In genomic region chr5:124868981-124869380, GRCm38 (mm10) we compare ENCODE assay signal across 8 mouse cellular contexts. TPM values are rescaled to one million over a fixed set of nuclear protein-coding genes. Genes with fewer than 3 reads are reported as not detected.
DNase-seq lines count a peak whose midpoint lies in the region; ATAC-seq and TF ChIP-seq lines count a peak whose summit lies in the region.
"Had no signal": no experiment of that assay in that cellular context is flagged by ENCODE, and none has a peak within 500 bp of the region (broad histone marks: within the 10 kb centered on the region; RNA-seq: fewer than 3 reads in every experiment).

No protein-coding gene starts in this region.

- TF ChIP-seq EP300 in liver, embryonic 14.5 days (IDR thresholded peaks at IDR 0.05; ENCODE audit: low read depth): no peak

- no peak overlapping the region for H3K4me3 ChIP-seq in E14TG2a.4 (replicated peaks; ENCODE audit: low read length)
- H3K4me3 ChIP-seq in kidney, postnatal 0 days (replicated peaks; ENCODE audit: low read depth, low read length): no peak overlapping the region
- H3K4me3 ChIP-seq in liver, embryonic 14.5 days (ENCODE audit: insufficient read depth in 1 of 2, low read depth in 2 of 2, low read length in 2 of 2): no peak overlapping the region
- no peak overlapping the region for H3K4me3 ChIP-seq in small intestine, adult 2 months (ENCODE audit: low read depth, low read length)
- H3K4me3 ChIP-seq: limb, embryonic 13.5 days had no signal

- H3K4me2 ChIP-seq in kidney, postnatal 0 days (ENCODE audit: low read length): no peak overlapping the region
- H3K4me2 ChIP-seq in liver, embryonic 14.5 days (ENCODE audit: low read depth): no peak overlapping the region
- H3K4me2 ChIP-seq: limb, embryonic 13.5 days had no signal

- no peaks in the 10 kb centered on the region for H3K9me3 ChIP-seq in E14TG2a.4 (ENCODE audit: low read length)
- no peaks in the 10 kb centered on the region for H3K9me3 ChIP-seq in kidney, postnatal 0 days (replicated peaks; ENCODE audit: low read length)
- no peaks in the 10 kb centered on the region for H3K9me3 ChIP-seq in liver, embryonic 14.5 days (ENCODE audit: control insufficient read depth, low read length)
- H3K9me3 ChIP-seq: limb, embryonic 13.5 days had no signal

- peak; percentile 71 to 76 for DNase-seq in B cell, adult 2 months
- DNase-seq in cerebellum, adult 11 months: peak; percentile 76
- peak; percentile 75 for DNase-seq in kidney, postnatal 0 days (ENCODE audit: low spot score)
- no peak for DNase-seq in liver, embryonic 14.5 days (ENCODE audit: low read depth in 3 of 3, low spot score in 3 of 3)

- no peak overlapping the region for H3K27ac ChIP-seq in kidney, postnatal 0 days
- H3K27ac ChIP-seq in liver, embryonic 14.5 days: no peak overlapping the region
- H3K27ac ChIP-seq in small intestine, adult 2 months (ENCODE audit: insufficient read depth, low read depth, low read length): no peak overlapping the region
- H3K27ac ChIP-seq: limb, embryonic 13.5 days had no signal

- peak; percentile 79 for ATAC-seq in frontal cortex, adult (ENCODE audit: low TSS enrichment)
- no peak for ATAC-seq in kidney, postnatal 0 days (replicated peaks; ENCODE audit: low FRiP score, low read depth)
- no peak for ATAC-seq in liver, embryonic 14.5 days (ENCODE audit: insufficient read depth)

- WGBS in kidney, postnatal 0 days: 38% methylated on average over 4 of the region's 4 CpGs
- 36% methylated on average over 4 of the region's 4 CpGs for WGBS in liver, embryonic 14.5 days (ENCODE audit: insufficient replicate concordance)
- WGBS in small intestine, adult 2 months: 45% methylated on average over 4 of the region's 4 CpGs

- peaks cover 82% of the 10 kb centered on the region for H3K36me3 ChIP-seq in E14TG2a.4 (ENCODE audit: insufficient read depth, low read length)
- no peaks in the 10 kb centered on the region for H3K36me3 ChIP-seq in kidney, postnatal 0 days (ENCODE audit: insufficient read depth, low read length)
- peaks cover 3% of the 10 kb centered on the region; the same call in 1 of the 2 replicates for H3K36me3 ChIP-seq in liver, embryonic 14.5 days (replicated peaks; ENCODE audit: control insufficient read depth, insufficient read depth, low read depth)
- no peaks in the 10 kb centered on the region for H3K36me3 ChIP-seq in small intestine, adult 2 months (ENCODE audit: control insufficient read depth, insufficient read depth, low read length)

- H3K27me3 ChIP-seq in E14TG2a.4 (ENCODE audit: insufficient read depth, low read length): no peaks in the 10 kb centered on the region
- no peaks in the 10 kb centered on the region for H3K27me3 ChIP-seq in kidney, postnatal 0 days (ENCODE audit: insufficient read depth, low read length)
- H3K27me3 ChIP-seq in liver, embryonic 14.5 days (ENCODE audit: control insufficient read depth, insufficient read depth, low read length): 0 out of 2 replicates have a peak, but pooled peaks cover 2% of the 10 kb centered on the region
- no peaks in the 10 kb centered on the region for H3K27me3 ChIP-seq in small intestine, adult 2 months (ENCODE audit: control insufficient read depth, insufficient read depth, low read length)
- H3K27me3 ChIP-seq: limb, embryonic 13.5 days had no signal

- no peak for TF ChIP-seq POLR2A in small intestine, adult 2 months (IDR thresholded peaks at IDR 0.05; ENCODE audit: low read depth, low read length)

- no peak overlapping the region for H3K9ac ChIP-seq in kidney, postnatal 0 days (ENCODE audit: low read depth, low read length)
- H3K9ac ChIP-seq in liver, embryonic 14.5 days (replicated peaks): no peak overlapping the region
- H3K9ac ChIP-seq: limb, embryonic 13.5 days had no signal

- H3K4me1 ChIP-seq in E14TG2a.4 (replicated peaks; ENCODE audit: low read depth, low read length): peaks cover 46% of the 10 kb centered on the region
- peaks cover 3% of the 10 kb centered on the region; the same call in 1 of the 2 replicates for H3K4me1 ChIP-seq in kidney, postnatal 0 days (replicated peaks; ENCODE audit: insufficient read depth, low read length)
- H3K4me1 ChIP-seq in liver, embryonic 14.5 days (replicated peaks; ENCODE audit: control insufficient read depth in 2 of 2, insufficient read depth in 2 of 2, low read length in 1 of 2): peaks cover 0 to 7% of the 10 kb centered on the region in 2 experiments; a peak in 3 of 4 replicates
- peaks cover 3% of the 10 kb centered on the region; the same call in 1 of the 2 replicates for H3K4me1 ChIP-seq in small intestine, adult 2 months (ENCODE audit: control insufficient read depth, insufficient read depth, insufficient read length, low read length)

- TF ChIP-seq CTCF in E14TG2a.4 (conservative IDR thresholded peaks at IDR 0.05; ENCODE audit: low read length): peak; percentile 21
- peak; percentile 78 for TF ChIP-seq CTCF in kidney, postnatal 0 days (IDR thresholded peaks at IDR 0.05; ENCODE audit: low read depth)
- peak; percentile 62 for TF ChIP-seq CTCF in liver, embryonic 14.5 days (IDR thresholded peaks at IDR 0.05; ENCODE audit: low read depth)
- TF ChIP-seq CTCF in small intestine, adult 2 months (IDR thresholded peaks at IDR 0.05; ENCODE audit: extremely low read depth, insufficient read length, insufficient replicate concordance, low read depth, low read length): peak; percentile 55; the same call in 1 of the 2 replicates

RNA-seq across cellular contexts. Expression of gene Zfp664, which starts 6.5 kb away (rescaled TPM):
- polyA plus RNA-seq in kidney, postnatal 0 days (2015; fragmentation: Nextera tagmentation; extraction: Ambion mirVana): 92.8 and 93.8 TPM in 2 replicates
- 5.8 and 7.9 TPM in 2 replicates for polyA plus RNA-seq in liver, embryonic 14.5 days (2012; rRNA removed)
- polyA plus RNA-seq in liver, embryonic 14.5 days (2014; fragmentation: Nextera tagmentation; extraction: Ambion mirVana): 9.9 and 10.6 TPM in 2 replicates
- polyA plus RNA-seq in small intestine, adult 2 months (2012; rRNA removed): 7.1 and 11.3 TPM in 2 replicates

RNA-seq across cellular contexts. Expression of gene Ccdc92, which starts 6.8 kb away (rescaled TPM):
- polyA plus RNA-seq in kidney, postnatal 0 days (2015; fragmentation: Nextera tagmentation; extraction: Ambion mirVana): 6.6 and 7.8 TPM in 2 replicates
- 0.22 and 0.38 TPM in 2 replicates for polyA plus RNA-seq in liver, embryonic 14.5 days (2012; rRNA removed)
- polyA plus RNA-seq in liver, embryonic 14.5 days (2014; fragmentation: Nextera tagmentation; extraction: Ambion mirVana): 0.14 and 0.21 TPM in 2 replicates
- 5.9 and 10.5 TPM in 2 replicates for polyA plus RNA-seq in small intestine, adult 2 months (2012; rRNA removed)

Comparison
In these comparisons a context has a peak if more than half of its experiments do, and no peak if none do; other contexts are left out.
1. DNase-seq: peak in B cell, adult 2 months (2 of 2), cerebellum, adult 11 months (single experiment) and kidney, postnatal 0 days (single experiment); none in liver, embryonic 14.5 days (0 of 3).
2. CTCF ChIP-seq: peak in every context shown above with its lines; median percentile 78 in kidney, postnatal 0 days; 62 in liver, embryonic 14.5 days; 55 in small intestine, adult 2 months; 21 in E14TG2a.4.